In genomic region chr19:28561697-28562002, GRCm38 (mm10) we compare ENCODE assay signal across 20 mouse cellular contexts.
DNase-seq lines count a peak whose midpoint lies in the region; ATAC-seq and TF ChIP-seq lines count a peak whose summit lies in the region.
"Had no signal": no experiment of that assay in that cellular context is flagged by ENCODE, and none has a peak within 500 bp of the region (broad histone marks: within the 10 kb centered on the region; RNA-seq: fewer than 3 reads in every experiment).

No protein-coding gene starts in this region.

- peak; percentile 65 for ATAC-seq in intestine, embryonic 15.5 days
- no peak for ATAC-seq in intestine, postnatal 0 days
- no peak for ATAC-seq in kidney, postnatal 0 days (replicated peaks; ENCODE audit: low FRiP score, low read depth)
- peak; percentile 59; the same call in 1 of the 2 replicates for ATAC-seq in intestine, embryonic 16.5 days
- ATAC-seq in limb, embryonic 12.5 days (ENCODE audit: insufficient number of reproducible peaks, insufficient read depth, low FRiP score, low TSS enrichment, low read depth): no peak
- ATAC-seq: CD4-positive, CD25-positive, alpha-beta regulatory T cell, adult 4 months had no signal

- H3K4me2 ChIP-seq in intestine, embryonic 15.5 days (replicated peaks): no peak overlapping the region
- no peak overlapping the region for H3K4me2 ChIP-seq in intestine, postnatal 0 days (replicated peaks; ENCODE audit: low read depth)
- peak overlapping the region; percentile 34; the same call in 1 of the 2 replicates for H3K4me2 ChIP-seq in kidney, postnatal 0 days (ENCODE audit: low read length)
- H3K4me2 ChIP-seq in intestine, embryonic 16.5 days (ENCODE audit: low read depth, low read length): no peak overlapping the region
- no peak overlapping the region for H3K4me2 ChIP-seq in limb, embryonic 12.5 days
- H3K4me2 ChIP-seq: embryonic facial prominence, embryonic 12.5 days; liver, embryonic 15.5 days; lung, embryonic 14.5 days; midbrain, embryonic 12.5 days had no signal

- H3K9me3 ChIP-seq in intestine, embryonic 15.5 days: no peaks in the 10 kb centered on the region
- no peaks in the 10 kb centered on the region for H3K9me3 ChIP-seq in intestine, postnatal 0 days (ENCODE audit: control insufficient read depth)
- H3K9me3 ChIP-seq in kidney, postnatal 0 days (replicated peaks; ENCODE audit: low read length): no peaks in the 10 kb centered on the region
- no peaks in the 10 kb centered on the region for H3K9me3 ChIP-seq in intestine, embryonic 16.5 days (ENCODE audit: control insufficient read depth, low read length)
- no peaks in the 10 kb centered on the region for H3K9me3 ChIP-seq in limb, embryonic 12.5 days
- H3K9me3 ChIP-seq: embryonic facial prominence, embryonic 12.5 days; liver, embryonic 15.5 days; midbrain, embryonic 12.5 days had no signal

- no peaks in the 10 kb centered on the region for H3K36me3 ChIP-seq in intestine, embryonic 15.5 days
- no peaks in the 10 kb centered on the region for H3K36me3 ChIP-seq in intestine, postnatal 0 days (ENCODE audit: control insufficient read depth, insufficient read depth)
- H3K36me3 ChIP-seq in kidney, postnatal 0 days (ENCODE audit: insufficient read depth, low read length): no peaks in the 10 kb centered on the region
- H3K36me3 ChIP-seq in intestine, embryonic 16.5 days (ENCODE audit: control insufficient read depth, insufficient read depth, low read length): no peaks in the 10 kb centered on the region
- H3K36me3 ChIP-seq in limb, embryonic 12.5 days: no peaks in the 10 kb centered on the region
- H3K36me3 ChIP-seq: embryonic facial prominence, embryonic 12.5 days; liver, embryonic 15.5 days; midbrain, embryonic 12.5 days had no signal

- no peak overlapping the region for H3K27ac ChIP-seq in intestine, embryonic 15.5 days
- H3K27ac ChIP-seq in intestine, postnatal 0 days (ENCODE audit: low read depth, low read length): no peak overlapping the region
- peak overlapping the region; percentile 79 for H3K27ac ChIP-seq in kidney, postnatal 0 days
- no peak overlapping the region for H3K27ac ChIP-seq in intestine, embryonic 16.5 days (ENCODE audit: low read length)
- H3K27ac ChIP-seq in limb, embryonic 12.5 days: peak overlapping the region; percentile 77; the same call in 1 of the 2 replicates
- H3K27ac ChIP-seq: left cerebral cortex, adult 2 months; liver, embryonic 15.5 days had no signal

- peaks cover 5% of the 10 kb centered on the region for H3K4me1 ChIP-seq in intestine, embryonic 15.5 days (replicated peaks)
- peaks cover 5% of the 10 kb centered on the region; the same call in 1 of the 2 replicates for H3K4me1 ChIP-seq in intestine, postnatal 0 days (replicated peaks; ENCODE audit: control insufficient read depth, insufficient read depth, low read length)
- H3K4me1 ChIP-seq in kidney, postnatal 0 days (replicated peaks; ENCODE audit: insufficient read depth, low read length): peaks cover 27% of the 10 kb centered on the region
- H3K4me1 ChIP-seq in intestine, embryonic 16.5 days (ENCODE audit: control insufficient read depth, insufficient read depth, low read length): peaks cover 6% of the 10 kb centered on the region
- H3K4me1 ChIP-seq in limb, embryonic 12.5 days (replicated peaks): peaks cover 47% of the 10 kb centered on the region

- H3K9ac ChIP-seq in intestine, embryonic 15.5 days: no peak overlapping the region
- H3K9ac ChIP-seq in intestine, postnatal 0 days (ENCODE audit: low read depth, low read length): no peak overlapping the region
- no peak overlapping the region for H3K9ac ChIP-seq in kidney, postnatal 0 days (ENCODE audit: low read depth, low read length)
- H3K9ac ChIP-seq in intestine, embryonic 16.5 days (ENCODE audit: low read depth, low read length): no peak overlapping the region
- no peak overlapping the region for H3K9ac ChIP-seq in limb, embryonic 12.5 days (replicated peaks)
- H3K9ac ChIP-seq: embryonic facial prominence, embryonic 12.5 days; liver, embryonic 15.5 days; lung, embryonic 14.5 days; midbrain, embryonic 12.5 days had no signal

- no peak overlapping the region for H3K4me3 ChIP-seq in intestine, embryonic 15.5 days (replicated peaks)
- no peak overlapping the region for H3K4me3 ChIP-seq in intestine, postnatal 0 days (ENCODE audit: low read depth, low read length)
- no peak overlapping the region for H3K4me3 ChIP-seq in kidney, postnatal 0 days (replicated peaks; ENCODE audit: low read depth, low read length)
- no peak overlapping the region for H3K4me3 ChIP-seq in intestine, embryonic 16.5 days (ENCODE audit: low read length)
- no peak overlapping the region for H3K4me3 ChIP-seq in limb, embryonic 12.5 days (replicated peaks)
- H3K4me3 ChIP-seq: embryonic facial prominence, embryonic 12.5 days; left cerebral cortex, adult 2 months; liver, embryonic 15.5 days; midbrain, embryonic 12.5 days had no signal

- TF ChIP-seq CTCF in intestine, postnatal 0 days (IDR thresholded peaks at IDR 0.05; ENCODE audit: low read depth): no peak
- TF ChIP-seq CTCF in kidney, postnatal 0 days (IDR thresholded peaks at IDR 0.05; ENCODE audit: low read depth): no peak

- no peak for DNase-seq in kidney, postnatal 0 days (ENCODE audit: low spot score)
- DNase-seq in kidney, adult 8-10 months: no peak
- DNase-seq in urinary bladder, postnatal 4 days (ENCODE audit: low spot score in 2 of 2): no peak
- DNase-seq: adrenal gland, postnatal 25 days; cerebellum, adult 11-12 months; cerebellum, adult 9-11 months; heart, postnatal 14 days; kidney, adult 11 months; liver; lung, embryonic 14.5 days; right cerebral cortex, postnatal 14 days had no signal

- H3K27me3 ChIP-seq in intestine, embryonic 15.5 days (replicated peaks): no peaks in the 10 kb centered on the region
- H3K27me3 ChIP-seq in intestine, postnatal 0 days (replicated peaks; ENCODE audit: control insufficient read depth, insufficient read depth, low read length): no peaks in the 10 kb centered on the region
- H3K27me3 ChIP-seq in kidney, postnatal 0 days (ENCODE audit: insufficient read depth, low read length): no peaks in the 10 kb centered on the region
- no peaks in the 10 kb centered on the region for H3K27me3 ChIP-seq in intestine, embryonic 16.5 days (replicated peaks; ENCODE audit: control insufficient read depth, insufficient read depth, low read length)
- no peaks in the 10 kb centered on the region for H3K27me3 ChIP-seq in limb, embryonic 12.5 days
- H3K27me3 ChIP-seq: embryonic facial prominence, embryonic 12.5 days; liver, embryonic 15.5 days had no signal

Comparison
In these comparisons a context has a peak if more than half of its experiments do, and no peak if none do; other contexts are left out.
1. ATAC-seq: peak in intestine, embryonic 15.5 days (single experiment) and intestine, embryonic 16.5 days (single experiment); none in intestine, postnatal 0 days (single experiment), kidney, postnatal 0 days (single experiment) and limb, embryonic 12.5 days (single experiment).
2. H3K27ac ChIP-seq: peak in kidney, postnatal 0 days (single experiment) and limb, embryonic 12.5 days (single experiment); none in intestine, embryonic 15.5 days (single experiment), intestine, postnatal 0 days (single experiment) and intestine, embryonic 16.5 days (single experiment).